Mouse (Mus musculus) subcutaneous adipose tissue, adult 2 months (tissue): ENCODE measurements around the gene Gsg1l. TPM values are rescaled to one million over a fixed set of nuclear protein-coding genes. Genes with fewer than 3 reads are reported as not detected.

Experiments used
- polyA plus RNA-seq: library from polyadenylated mRNA; depleted of rRNA; stranded (reverse); fragments of >200 nt; gene quantifications from 2 replicates; pipeline ENCODE4 v1.2.3, GENCODE M21; 2012; ENCODE audit warnings: low replicate concordance; rRNA removed

Gene Gsg1l
- polyA plus RNA-seq = 0.63 and 0.96 TPM in 2 replicates

DNA sequence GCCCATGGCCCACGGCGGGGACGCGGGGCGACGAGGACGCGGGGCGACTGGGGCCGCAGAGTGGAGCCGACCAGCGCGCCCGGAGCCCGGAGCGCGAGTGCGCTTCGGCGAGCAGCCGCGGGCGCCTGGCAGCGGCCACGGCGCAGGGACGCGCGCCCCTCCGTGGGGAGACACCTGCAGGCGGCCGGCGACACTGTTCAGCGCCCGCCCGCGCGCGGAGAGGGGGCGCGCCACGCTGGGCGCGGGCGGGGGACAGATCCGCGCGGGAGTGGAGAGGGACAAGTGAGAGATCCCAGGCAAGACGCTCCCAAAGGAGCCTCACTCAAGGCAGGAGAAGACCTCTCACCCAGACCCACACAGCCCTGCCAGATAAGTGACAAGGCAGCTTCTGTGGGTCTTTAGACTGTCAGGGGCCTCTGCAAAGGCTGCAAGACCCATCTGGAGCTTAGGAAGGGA lies at the start of gene Gsg1l:
TSS of gene Gsg1l (minus strand) at position 126 of the 456 bp plus-strand sequence.

Other genes starting within 250 kb of the Gsg1l start
- 144 and 199 TPM in 2 replicates for gene Xpo6, start 118.1 kb upstream of the Gsg1l start, polyA plus RNA-seq
- 24.7 and 30.0 TPM in 2 replicates for gene Sbk1, start 190.2 kb upstream of the Gsg1l start, polyA plus RNA-seq